Mouse (Mus musculus): ENCODE data around the gene Fbxo31.

Gene Fbxo31

GRCm38 (mm10) chr8:121589205-121589726, 10.7 kb upstream of the Fbxo31 start:
- no peak for DNase-seq (ENCODE audit: low spot score in 2 of 2)

GRCm38 (mm10) chr8:121588750-121589149, 10.1 kb upstream of the Fbxo31 start:
- DNase-seq (ENCODE audit: low spot score in 2 of 2), result no peak

GRCm38 (mm10) chr8:121585159-121585825, 6.7 kb upstream of the Fbxo31 start:
- DNase-seq (ENCODE audit: low spot score in 2 of 2), result peak; percentile 98 to 99

- DNase-seq (ENCODE audit: low spot score in 2 of 2), result no peak
Observed at GRCm38 (mm10) chr8:121584730-121585129, 6.1 kb upstream of the Fbxo31 start.

GRCm38 (mm10) chr8:121583653-121584052, 5.0 kb upstream of the Fbxo31 start:
- no peak for DNase-seq (ENCODE audit: low spot score in 2 of 2)

- no peak for DNase-seq (ENCODE audit: low spot score in 2 of 2)
Observed at GRCm38 (mm10) chr8:121580465-121580864, 1.9 kb upstream of the Fbxo31 start.

GRCm38 (mm10) chr8:121577751-121578675, 593 bp downstream of the Fbxo31 start:
- no peak for DNase-seq (ENCODE audit: low spot score in 2 of 2)

GRCm38 (mm10) chr8:121575661-121576060, 2.9 kb downstream of the Fbxo31 start:
- DNase-seq (ENCODE audit: low spot score in 2 of 2), result no peak

- no peak for DNase-seq (ENCODE audit: low spot score in 2 of 2)
Observed at GRCm38 (mm10) chr8:121573275-121573674, 5.3 kb downstream of the Fbxo31 start.

GRCm38 (mm10) chr8:121572121-121572520, 6.5 kb downstream of the Fbxo31 start:
- no peak for DNase-seq (ENCODE audit: low spot score in 2 of 2)

GRCm38 (mm10) chr8:121570801-121571200, 7.8 kb downstream of the Fbxo31 start:
- DNase-seq (ENCODE audit: low spot score in 2 of 2), result no peak

GRCm38 (mm10) chr8:121570335-121570734, 8.3 kb downstream of the Fbxo31 start:
- no peak for DNase-seq (ENCODE audit: low spot score in 2 of 2)

- DNase-seq (ENCODE audit: low spot score in 2 of 2), result no peak
Observed at GRCm38 (mm10) chr8:121568321-121568720, 10.3 kb downstream of the Fbxo31 start.

GRCm38 (mm10) chr8:121563701-121564100, 14.9 kb downstream of the Fbxo31 start:
- DNase-seq (ENCODE audit: low spot score in 2 of 2), result no peak

GRCm38 (mm10) chr8:121562941-121563351, 15.7 kb downstream of the Fbxo31 start:
- DNase-seq (ENCODE audit: low spot score in 2 of 2), result no peak

GRCm38 (mm10) chr8:121561636-121562345, 16.8 kb downstream of the Fbxo31 start:
- DNase-seq (ENCODE audit: low spot score in 2 of 2), result no peak

- DNase-seq (ENCODE audit: low spot score in 2 of 2), result no peak
Observed at GRCm38 (mm10) chr8:121560432-121561100, 18.0 kb downstream of the Fbxo31 start.

- no peak for DNase-seq (ENCODE audit: low spot score in 2 of 2)
Observed at GRCm38 (mm10) chr8:121559801-121560200, 18.8 kb downstream of the Fbxo31 start.

- DNase-seq (ENCODE audit: low spot score in 2 of 2), result no peak
Observed at GRCm38 (mm10) chr8:121558538-121558937, 20.1 kb downstream of the Fbxo31 start.

GRCm38 (mm10) chr8:121557746-121558145, 20.9 kb downstream of the Fbxo31 start:
- no peak for DNase-seq (ENCODE audit: low spot score in 2 of 2)

GRCm38 (mm10) chr8:121553831-121554475, 24.7 kb downstream of the Fbxo31 start:
- no peak for DNase-seq (ENCODE audit: low spot score in 2 of 2)

Measured in cerebellum, postnatal 4 days (tissue).